Mouse (Mus musculus) stomach, postnatal 0 days (tissue): ENCODE measurements around the gene St6galnac1.

Experiments
- CTCF ChIP-seq: IDR thresholded peaks from 2 replicates; pipeline ENCODE4 v1.5.1; 2016; ENCODE audit warnings: antibody characterized with exemption, low read depth, mild to moderate bottlenecking, moderate library complexity
- EP300 ChIP-seq: optimal IDR thresholded peaks from 2 replicates; pipeline ENCODE3; 2016; ENCODE audit warnings: antibody characterized with exemption

DNA sequence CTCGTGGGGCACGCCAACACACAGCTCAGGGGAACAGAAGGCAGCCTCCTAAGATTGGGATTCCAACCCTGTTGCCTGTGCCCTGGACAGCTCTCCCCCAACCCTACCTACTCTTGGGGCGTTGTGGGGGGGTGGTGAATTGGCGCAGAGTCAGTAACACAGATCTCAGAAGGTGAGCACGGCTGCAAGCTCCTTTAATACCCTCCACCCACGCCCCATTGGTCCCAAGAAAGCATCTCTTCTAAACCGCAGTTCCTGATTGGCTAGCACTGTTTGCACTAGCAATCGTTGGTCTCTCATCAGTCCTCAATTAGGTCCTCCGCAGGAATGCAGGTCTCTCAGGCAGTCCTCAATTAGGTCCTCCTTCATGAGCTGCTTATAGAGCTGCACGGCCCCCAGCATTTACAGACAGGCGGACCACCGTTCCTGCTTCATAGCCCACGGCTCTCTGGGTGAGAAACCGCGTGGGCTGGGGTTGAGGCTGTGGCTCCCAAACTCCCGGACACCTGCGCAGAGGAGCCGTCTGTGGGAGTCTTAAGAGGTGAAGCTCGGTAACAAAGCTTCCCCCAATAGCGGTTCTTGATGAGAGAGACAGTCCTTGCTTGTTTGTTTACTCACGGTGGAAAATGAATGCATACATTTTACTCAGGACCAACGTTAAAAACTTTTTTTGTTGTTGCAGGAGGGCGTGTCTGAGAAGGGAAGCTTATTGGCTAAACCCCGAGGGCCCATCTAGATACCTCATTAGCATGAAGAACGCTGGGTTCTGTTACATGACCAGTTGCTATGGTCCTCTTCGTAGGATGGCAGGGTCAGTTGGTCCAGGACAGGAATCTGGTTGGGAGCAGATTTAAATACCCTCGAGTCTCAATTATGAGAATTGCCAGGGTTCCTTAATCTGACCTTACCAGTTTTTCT, 50.0 kb downstream of the St6galnac1 start:
- TF ChIP-seq CTCF (no peak), EP300 (no peak)
